Mouse (Mus musculus) natural killer cell, adult 2 months (primary cell): ENCODE measurements around the gene Stil.

Experiments used
- DNase-seq, 2 experiments: peaks; one replicate each; pipeline ENCODE4 v3.0.0; 2022; ENCODE audit warnings: low spot score in 2 of 2

Gene Stil

DNA sequence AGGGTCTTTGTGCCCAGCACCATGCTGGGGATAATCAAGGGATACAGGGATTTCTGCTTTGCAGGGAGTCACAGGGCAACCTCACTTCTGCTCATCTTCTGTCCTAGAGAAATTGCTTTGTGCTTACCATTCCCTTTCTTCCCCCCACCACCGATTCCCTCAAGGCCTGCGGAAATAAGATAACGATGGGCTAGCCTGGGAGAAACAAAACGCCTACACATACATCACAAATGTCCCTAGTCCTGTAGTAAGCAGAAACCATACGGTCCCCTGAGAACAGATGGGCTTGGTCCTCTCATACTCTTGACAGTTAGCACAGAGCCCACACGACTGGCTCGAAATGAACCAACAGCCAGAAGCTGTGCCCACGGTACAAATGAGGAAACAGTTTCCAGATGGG lies 48.2 kb downstream of the Stil start:
- no peak for DNase-seq

DNA sequence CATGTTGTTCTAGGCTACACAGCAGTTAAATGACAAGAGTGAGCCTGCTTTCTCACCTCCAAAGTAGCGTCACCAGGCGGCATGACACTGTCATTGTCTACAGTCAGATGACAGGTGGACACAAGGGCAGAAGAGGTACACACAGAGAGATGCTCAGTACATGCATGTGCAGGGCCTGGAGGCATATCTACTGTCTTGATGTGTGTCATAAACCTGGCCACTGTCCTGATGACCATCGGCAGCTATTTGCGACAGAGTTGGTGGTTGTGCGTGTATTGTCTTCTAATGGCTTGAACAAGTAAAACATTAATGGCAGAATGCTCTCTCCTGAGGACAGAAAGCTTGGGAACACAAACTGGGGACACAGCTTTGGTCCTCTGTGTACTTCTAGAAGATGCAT lies 51.3 kb downstream of the Stil start:
- DNase-seq = no peak

DNA sequence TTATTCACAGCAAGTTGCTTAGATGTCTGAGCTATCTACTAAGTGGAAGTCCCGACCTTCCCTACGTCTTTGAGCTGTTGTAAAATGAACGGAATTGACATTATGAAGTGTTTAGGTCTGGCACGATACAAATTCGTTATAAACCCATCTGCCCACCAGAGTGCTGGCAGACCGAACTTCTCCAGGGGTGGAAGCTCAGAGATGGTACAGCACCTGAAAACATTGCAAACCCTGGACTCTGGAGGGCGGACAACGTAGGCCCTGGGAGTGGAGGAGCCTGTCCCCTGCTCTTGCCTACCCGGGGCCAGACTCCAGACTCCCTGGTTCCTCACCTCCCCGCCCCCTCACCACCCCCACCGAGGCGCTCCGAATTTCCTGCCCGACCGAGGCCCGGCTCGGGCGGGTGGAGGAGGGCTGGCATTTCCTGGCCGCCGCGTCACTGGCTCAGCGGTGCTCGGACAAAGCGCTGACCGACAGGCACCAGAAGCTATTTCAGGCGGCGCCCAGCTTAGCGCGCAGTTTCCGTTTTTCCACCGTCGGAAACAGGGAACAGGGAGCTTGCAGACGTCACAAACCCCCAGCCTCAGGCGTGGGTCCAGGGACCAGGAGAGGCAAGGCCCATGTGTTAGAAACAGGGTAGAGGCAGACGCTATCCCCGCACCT lies 52.5 kb downstream of the Stil start:
- peak; percentile 26 to 46 for DNase-seq

DNA sequence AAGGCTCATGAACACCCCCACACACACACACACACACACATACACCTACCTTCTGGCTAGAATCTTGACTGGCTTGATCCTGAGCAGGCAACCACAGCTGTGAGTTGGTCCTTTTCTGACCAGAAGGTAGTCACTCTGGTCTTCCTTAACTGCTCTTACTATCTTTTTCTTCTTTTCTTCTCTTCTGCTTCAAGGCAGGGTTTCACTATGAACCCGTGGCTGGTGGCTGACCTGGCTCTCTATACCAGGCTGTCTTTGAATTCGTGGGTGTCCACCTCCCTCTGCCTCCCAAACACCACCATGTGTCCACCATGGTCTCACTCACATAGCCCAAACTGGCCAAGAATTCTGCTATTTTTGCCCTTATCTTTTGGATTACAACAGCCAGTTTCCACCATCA lies 55.1 kb downstream of the Stil start:
- no peak for DNase-seq

DNA sequence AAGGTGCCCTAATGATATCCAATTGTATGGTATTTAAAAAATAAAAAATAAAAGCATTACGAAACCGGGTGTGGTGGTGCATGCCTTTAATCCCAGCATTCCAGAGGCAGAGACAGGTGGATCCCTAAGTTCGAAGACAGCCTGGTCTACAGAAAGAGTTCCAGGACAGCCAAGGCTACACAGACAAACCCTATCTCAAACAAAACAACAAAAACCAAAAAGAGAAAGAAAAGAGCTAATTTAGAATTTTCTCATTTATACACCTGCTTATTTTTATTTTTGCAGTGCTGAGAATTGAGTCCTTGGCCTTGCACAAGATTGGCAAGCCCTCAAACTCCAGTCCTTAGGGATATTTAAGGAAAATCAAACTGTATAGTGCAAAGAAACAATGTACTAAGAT lies 55.7 kb downstream of the Stil start:
- DNase-seq = no peak

DNA sequence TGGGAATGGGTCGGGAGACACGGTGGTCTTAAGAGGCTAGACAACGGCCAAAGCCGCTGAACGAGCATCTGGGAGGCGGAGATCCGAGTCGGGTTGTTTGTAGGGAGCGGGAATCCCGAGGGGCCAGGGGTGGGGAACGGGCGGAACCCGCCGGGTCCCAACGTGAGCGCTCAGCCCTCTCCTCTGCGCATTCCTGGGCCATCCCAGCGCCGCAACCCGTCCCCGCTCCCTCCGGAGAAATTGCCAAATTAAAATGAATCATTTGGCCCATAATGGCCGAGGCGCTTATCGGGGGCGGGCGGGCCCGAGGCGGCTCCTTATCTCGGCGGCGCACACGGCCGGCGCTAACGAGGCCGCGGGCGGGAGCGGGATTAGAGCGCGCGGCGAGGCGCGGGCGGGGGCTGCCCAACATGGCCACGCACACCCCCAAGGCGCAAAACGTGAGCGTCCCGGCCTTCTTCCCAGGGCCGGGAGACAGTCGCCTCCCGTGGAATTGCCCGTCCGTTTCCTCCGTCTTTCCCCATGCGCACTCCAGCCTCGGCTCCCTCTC lies 56.5 kb downstream of the Stil start, which contains the start of gene Tal1:
TSS of gene Tal1 (plus strand) at position 56 of the 550 bp plus-strand sequence.
- no peak for DNase-seq

DNA sequence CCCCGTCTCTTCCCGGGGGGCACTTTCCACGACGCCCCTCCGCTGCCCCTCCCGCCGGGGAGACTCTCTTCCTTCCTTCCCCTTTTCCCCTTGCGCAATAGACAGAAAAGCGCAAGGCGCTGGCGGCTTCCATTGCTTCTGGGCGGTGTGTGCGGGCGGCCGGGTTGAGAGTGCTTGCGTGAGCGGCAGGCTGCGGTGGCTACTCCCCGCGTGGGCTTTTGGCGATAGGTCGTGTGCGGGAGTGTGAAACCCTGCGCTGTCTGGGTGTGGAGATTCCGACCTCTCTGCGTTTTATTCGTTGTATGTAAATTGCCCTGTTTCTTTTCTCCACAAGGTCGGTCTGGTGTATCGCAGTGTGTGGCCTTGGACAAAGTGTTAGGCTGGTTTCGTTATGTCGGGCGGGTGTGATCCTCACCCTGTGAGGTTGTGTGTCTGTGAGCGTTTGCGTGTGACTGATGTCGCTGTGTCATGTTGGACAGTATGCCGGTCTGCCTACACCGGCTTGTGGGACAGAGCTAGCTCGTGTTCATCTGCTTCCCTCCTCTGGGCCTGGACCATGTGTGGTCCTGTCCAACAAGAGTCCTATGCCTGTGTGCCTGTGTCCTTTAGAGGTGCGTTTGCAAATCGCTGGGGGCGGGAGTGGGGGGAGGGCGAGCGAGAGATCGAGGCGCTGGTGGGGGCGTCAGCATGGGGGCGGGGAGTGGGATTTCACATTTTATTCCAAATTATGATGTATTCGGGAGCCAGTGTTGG lies 57.1 kb downstream of the Stil start:
- DNase-seq = peak; percentile 53 to 57

DNA sequence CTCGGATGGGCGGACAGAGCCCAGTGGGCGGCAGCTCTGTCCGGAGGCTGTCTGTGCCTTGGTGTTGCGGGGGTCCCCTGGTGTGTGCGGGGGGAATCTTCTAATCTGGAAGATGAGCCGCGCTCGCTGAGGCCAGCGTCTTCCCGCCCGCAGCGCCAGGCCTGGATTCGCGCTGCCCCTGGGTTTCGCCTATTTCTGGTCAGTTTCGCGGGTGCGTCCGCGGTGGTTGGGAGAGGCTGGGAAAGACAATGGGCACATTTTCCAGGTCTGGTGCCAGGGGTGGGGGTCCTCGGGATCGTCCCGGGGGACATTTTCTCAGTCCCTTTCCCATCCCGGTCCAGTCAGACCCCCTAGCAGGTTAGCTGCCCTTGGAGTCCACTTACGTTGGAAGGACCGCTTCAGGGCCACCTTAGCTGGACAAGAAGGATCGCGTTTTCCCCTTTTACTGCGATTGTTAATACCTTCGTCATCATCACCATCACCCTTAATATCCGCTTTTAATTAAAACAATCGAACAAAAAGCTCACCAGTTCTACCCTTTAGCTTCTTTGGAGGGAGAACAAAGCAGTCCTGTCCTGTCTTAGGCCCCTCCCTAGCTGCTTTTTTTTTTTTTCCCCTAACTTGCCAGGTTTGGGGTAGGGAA lies 57.8 kb downstream of the Stil start:
- DNase-seq = no peak

DNA sequence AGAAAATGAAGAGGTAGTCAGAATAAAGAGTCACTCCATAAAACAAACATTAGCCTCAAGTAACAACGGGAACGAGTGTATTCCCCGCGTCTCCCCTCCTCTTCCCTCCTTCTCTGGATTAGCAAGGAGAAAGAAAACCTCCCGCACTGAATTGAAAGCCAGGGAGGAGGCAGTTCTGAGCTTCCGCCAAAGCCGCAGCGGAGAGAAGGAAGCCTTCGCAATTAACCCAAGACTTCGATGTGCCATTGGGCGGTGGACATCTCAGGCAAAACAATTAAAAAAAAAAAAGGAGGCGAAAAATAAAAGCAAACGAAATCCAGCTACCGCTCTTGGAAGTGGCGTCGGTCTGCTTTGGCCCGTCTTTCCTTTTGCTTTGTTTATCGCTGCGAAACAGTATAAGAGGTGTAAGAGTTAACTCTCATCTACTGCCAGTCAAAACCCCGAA lies 58.4 kb downstream of the Stil start:
- no peak for DNase-seq

DNA sequence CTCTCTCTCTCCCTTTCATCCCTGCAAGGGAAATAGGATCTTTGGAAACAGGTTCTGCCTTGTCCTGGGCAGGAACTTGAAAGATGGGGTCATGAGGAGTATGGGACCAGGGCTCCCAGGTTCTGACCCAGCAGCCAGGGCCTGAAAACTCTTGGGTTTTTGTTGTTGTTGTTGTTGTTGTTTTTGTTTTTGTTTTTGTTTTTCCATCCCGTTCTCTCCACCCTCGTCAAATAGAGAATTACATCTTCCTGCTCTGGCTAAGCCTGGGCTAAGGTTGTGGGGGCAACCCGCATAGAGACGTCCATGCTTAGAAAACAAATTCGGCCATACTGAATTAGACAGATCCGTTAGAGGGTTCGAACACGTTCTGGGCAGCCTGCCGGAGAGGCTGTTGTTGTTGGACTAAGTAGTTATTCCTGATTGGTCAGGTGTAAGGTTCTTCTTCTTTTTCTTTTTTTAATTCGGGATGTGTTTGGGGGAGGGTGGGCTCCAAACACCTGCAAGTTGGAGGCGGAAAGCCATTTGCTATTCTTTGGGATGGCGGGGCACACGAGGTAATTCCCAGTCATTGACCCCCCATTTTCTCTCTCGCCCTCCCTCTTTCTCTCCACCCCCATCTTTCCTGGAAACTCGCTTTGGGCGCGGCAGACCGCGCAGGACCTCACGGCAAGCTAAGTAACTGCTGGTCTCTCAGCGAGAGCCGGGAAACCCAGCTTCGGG lies 59.1 kb downstream of the Stil start:
- no peak for DNase-seq

DNA sequence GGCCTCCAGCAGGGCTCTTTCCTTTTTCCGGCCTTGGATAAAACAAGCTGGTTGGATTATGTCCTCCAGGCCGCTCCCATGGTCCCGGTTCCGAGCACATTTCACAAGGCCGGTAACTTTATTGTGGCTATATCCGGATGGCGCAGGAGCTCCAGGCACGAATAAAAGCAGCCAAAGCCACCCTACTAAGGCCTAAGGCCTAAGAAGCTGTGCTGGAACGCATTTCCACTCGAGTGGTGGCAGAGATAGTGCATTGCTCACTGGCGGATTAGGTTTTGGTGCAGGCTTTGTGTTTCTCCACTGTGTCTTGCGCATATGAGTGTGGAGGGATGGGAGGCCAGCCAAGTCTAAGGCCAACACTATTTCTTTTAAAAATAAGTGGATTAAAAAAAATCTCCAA lies 59.9 kb downstream of the Stil start:
- no peak for DNase-seq

DNA sequence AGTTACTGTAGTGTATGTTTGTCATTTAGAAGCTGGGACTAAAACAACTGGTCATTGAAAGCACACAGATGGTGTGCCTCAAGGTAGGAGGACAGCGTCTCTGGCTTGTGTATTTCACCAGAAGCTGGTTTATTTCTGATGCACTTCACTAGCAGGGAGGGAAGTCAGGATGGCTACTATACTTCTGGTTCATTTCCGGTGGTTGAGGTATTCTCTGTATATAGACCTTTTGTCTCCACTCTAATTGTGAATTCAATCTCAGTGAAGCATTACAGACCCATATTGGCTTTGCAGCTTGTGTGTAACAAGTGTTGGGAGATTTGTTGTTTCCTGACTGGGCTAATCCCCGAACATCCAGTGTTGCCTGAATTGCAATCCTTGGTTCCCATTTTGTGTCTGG lies 60.8 kb downstream of the Stil start:
- no peak for DNase-seq

DNA sequence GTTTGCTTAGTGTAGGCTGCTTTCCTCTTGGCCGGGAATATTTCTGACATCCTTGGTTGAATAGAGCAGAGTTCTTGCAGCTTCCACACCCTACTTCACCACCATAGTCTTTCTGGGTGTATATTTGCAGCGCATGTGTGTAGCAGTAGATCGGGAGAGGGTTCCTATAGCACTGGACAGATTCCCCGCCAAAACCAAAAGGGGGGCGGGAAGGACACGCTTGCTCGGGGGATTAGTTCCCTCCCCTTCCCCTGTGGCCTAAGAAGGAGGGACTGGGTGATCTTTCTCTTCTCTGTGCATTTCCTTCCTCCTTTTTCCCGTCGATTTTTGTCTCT lies 62.5 kb downstream of the Stil start:
- DNase-seq = no peak

DNA sequence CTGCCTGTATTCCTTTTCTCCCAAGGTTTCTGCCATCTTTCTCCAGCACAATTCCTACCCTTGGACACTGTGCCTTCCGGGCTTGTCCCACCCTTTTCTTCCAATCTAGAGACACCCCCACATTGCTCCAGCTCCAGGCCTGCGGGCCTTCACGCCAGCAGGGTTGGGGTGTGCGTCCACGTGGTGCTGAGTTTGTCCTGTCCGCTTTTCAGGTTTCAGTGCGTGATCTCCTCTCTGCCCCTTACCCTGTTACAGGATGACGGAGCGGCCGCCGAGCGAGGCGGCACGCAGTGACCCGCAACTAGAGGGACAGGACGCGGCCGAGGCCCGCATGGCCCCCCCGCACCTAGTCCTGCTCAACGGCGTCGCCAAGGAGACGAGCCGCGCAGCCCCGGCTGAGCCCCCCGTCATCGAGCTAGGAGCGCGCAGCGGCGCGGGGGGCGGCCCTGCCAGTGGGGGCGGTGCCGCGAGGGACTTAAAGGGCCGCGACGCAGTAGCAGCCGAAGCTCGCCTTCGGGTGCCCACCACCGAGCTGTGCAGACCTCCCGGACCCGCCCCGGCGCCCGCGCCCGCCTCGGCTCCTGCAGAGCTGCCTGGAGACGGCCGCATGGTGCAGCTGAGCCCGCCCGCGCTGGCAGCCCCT lies 63.0 kb downstream of the Stil start:
- DNase-seq = no peak

DNA sequence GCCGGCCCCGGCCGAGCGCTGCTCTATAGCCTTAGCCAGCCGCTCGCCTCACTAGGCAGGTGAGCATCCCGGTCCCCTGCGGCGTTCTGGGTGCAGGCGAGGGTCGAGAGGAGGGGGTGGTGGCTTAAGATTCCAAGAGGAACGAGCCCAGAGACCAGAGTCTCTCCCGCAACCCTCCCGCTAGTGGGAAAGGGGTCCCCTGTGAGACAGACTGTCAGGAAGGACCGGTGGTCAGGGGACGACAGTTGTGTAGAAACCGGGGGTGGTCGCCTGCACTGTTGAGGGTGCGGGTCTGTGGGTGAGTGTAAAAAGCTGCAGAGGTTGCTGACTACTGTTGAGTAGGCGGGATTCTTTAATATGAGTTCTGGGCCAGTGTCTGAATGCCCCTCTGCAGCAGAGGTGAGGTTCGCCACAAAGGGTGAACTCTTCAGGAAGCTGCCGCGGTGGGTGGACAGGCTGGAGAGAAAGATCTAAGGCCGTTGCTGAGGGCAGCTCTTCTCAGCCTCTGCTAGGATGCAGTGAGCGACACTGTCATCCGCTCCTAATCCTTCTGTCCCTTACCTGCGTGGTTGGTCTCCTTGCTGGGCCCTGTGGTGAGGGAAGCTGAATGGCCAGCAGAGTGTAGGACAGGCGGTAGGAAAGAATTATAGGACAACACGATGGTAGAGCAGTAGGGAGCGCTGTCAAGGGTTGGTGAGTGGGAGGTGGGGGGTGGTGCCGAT lies 63.7 kb downstream of the Stil start:
- DNase-seq = no peak

DNA sequence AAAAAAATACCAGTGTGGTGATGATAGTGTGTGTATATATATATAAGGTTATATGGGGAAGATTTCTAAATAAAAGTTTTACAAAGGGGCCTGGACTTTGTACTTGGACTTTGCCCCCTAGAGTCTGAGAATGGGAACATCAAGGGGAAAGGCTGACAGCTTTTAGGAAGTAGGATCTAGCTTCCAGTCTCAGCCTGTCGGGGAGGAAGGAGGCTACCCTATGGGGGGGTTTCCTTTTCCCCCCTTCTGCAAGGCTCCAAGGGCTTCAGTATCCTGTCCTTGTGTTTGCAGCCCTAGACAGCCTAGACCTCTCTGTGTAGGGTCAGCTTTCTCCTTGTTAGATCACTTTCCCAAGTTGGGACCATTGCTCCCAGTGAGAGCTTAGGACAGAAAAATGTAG lies 71.7 kb downstream of the Stil start:
- no peak for DNase-seq

DNA sequence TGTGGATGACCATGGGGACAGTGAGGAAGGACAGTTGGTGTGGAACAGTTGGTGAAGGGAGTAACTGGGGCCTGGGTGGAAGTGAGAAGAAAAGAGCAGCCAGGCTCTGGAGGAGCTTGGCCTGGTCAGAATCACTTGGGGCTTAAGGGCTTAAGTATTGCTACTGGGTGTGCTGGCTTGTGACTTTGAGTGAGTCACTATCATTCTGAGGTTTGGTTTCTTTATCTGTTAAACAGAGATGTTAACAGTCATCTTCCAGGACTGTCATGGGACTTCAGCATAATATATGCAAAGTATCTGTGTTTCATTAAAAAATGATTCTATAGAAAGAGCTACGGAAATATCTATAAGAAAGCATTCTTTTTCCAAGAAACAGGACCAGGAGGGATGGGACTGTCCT lies 74.8 kb downstream of the Stil start:
- no peak for DNase-seq

DNA sequence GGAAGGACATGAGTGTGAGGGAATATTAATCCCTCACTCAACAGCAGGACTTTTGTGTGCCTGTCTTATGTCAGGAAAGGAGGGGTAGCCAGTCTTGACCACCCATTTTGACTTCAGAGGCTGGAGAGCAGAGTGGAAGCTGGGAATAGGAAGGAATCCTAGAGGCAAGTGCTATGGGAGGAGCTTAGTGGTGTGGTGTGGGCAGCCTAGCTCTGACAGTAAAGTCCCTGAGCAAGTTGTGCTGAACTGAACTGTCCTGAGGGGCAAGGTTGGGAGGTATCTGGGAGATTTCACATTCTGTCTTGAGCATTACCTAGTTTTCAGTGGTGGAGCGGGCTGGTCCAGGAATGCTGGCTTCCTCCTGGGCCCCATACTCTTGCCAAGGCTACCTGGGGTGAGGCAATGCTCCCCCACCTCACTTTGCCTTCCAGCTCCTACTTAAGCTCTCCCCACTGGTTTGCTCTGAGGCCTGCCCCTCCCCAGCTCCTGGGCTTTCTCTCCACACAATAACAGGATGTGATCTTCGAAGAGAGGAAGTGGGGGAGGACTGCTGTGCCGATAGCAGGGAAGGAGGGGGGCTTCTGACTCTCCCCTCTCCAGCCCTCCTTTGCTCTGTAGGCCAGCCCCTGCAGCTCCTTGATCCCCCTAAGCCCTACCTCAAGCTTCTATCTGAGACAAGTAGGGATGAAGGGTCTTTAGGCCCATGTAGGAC lies 75.4 kb downstream of the Stil start:
- peak in 1 of 2 experiments; percentile 21 for DNase-seq

DNA sequence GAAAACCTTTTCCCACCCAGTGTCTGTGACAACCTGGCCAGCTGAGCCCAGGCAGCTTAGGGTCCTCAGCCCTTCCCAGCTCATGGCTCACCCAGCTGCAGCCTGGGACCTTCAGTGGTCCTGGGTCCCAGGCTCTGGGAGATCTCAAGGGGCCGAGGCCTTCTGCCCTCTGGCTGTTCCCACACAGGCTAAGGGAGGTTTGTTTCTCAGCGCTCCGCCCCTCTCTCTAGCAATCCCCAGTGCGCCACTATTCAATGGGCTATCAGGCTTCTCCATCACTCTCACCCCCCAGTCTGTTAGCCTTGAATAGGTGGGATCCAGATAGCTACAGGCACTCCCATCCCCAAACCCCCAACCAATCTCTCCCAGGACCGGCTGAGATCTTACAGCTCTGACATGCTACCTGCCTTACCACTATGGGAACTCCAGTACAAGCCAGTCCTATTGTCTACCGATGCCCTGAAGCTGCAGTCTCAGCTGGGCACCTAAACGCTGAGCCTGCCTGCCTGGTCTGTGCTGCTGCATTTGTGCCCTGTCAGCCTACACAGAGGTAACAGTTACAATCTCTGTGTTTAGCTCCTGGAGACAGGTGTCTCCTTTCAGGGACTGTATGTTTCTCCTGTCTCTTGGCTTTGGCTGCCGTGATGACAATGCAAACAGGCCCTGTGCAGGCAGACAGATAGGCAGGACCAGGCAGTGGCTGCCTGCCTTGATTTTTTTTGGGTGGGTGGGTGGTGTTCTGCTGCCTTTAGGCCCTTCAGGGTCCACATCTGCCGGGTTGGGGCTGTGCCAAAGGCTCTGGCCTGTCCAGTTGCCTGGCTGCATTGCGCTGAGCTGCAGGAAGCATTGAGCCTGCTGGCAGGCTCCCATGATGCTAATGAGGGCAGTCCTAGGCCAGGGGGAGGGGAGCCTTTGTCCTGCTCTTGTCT lies 79.2 kb downstream of the Stil start:
- no peak for DNase-seq
